Mouse (Mus musculus): ENCODE measurements at regions not wholly inside any gene's neighbourhood (a gene's known extent, or its start where the extent isn't known, plus 50 kb on each side); places are given as distances from the start of the nearest gene placed in this dataset.

DNA sequence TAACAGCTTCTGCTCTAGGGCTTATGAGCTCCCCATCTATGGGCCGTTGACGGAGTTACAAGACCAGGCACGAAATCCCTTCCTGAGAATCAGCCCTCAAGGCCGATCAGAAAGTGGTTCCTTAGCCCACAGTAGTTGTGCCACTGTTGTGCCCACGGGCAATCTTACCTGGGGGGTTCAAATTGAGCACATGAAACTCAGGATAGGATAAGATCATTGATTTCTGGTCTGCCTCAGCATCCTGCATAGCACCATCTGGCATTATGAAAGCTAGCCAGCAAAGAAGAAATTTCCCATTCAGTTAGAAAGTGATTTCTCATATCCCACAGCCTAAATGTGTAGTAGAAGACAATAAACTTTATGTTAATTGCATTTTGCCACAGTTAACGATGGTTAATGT lies 379.6 kb upstream of the Npvf start:
- no peaks in the 10 kb centered on the region for H3K27me3 ChIP-seq (replicated peaks)
- ATAC-seq, result no peak
- no peaks in the 10 kb centered on the region for H3K4me1 ChIP-seq
- no peak overlapping the region for H3K9ac ChIP-seq
- H3K9me3 ChIP-seq (replicated peaks), result no peaks in the 10 kb centered on the region
- H3K4me3 ChIP-seq, result no peak overlapping the region
- no peak overlapping the region for H3K27ac ChIP-seq
- 64% methylated on average over 6 of the region's 6 CpGs for WGBS (ENCODE audit: insufficient replicate concordance)
- H3K36me3 ChIP-seq, result no peaks in the 10 kb centered on the region
- H3K4me2 ChIP-seq, result no peak overlapping the region

GRCm38 (mm10) chr6:51036074-51036473 lies 381.8 kb upstream of the Npvf start:
- Histone ChIP-seq H3K9me3 (replicated peaks) (no peaks in the 10 kb centered on the region), H3K4me1 (no peaks in the 10 kb centered on the region), H3K9ac (no peak overlapping the region), H3K36me3 (no peaks in the 10 kb centered on the region), H3K27ac (no peak overlapping the region), H3K4me3 (no peak overlapping the region), H3K27me3 (replicated peaks) (no peaks in the 10 kb centered on the region), H3K4me2 (no peak overlapping the region)
- ATAC-seq, result no peak
- WGBS (ENCODE audit: insufficient replicate concordance), result 53% methylated on average over 4 of the region's 4 CpGs

GRCm38 (mm10) chr6:51036553-51036952 lies 382.3 kb upstream of the Npvf start:
- no peaks in the 10 kb centered on the region for H3K4me1 ChIP-seq
- no peaks in the 10 kb centered on the region for H3K9me3 ChIP-seq (replicated peaks)
- no peaks in the 10 kb centered on the region for H3K27me3 ChIP-seq (replicated peaks)
- 26% methylated on average over 1 of the region's 1 CpGs for WGBS (ENCODE audit: insufficient replicate concordance)
- H3K36me3 ChIP-seq, result no peaks in the 10 kb centered on the region
- no peak for ATAC-seq
- no peak overlapping the region for H3K4me2 ChIP-seq
- no peak overlapping the region for H3K27ac ChIP-seq
- H3K9ac ChIP-seq, result no peak overlapping the region
- no peak overlapping the region for H3K4me3 ChIP-seq

- no peak for ATAC-seq
- no peak overlapping the region for H3K27ac ChIP-seq
These were observed 382.7 kb upstream of the Npvf start for GRCm38 (mm10) chr6:51036956-51037355.

DNA sequence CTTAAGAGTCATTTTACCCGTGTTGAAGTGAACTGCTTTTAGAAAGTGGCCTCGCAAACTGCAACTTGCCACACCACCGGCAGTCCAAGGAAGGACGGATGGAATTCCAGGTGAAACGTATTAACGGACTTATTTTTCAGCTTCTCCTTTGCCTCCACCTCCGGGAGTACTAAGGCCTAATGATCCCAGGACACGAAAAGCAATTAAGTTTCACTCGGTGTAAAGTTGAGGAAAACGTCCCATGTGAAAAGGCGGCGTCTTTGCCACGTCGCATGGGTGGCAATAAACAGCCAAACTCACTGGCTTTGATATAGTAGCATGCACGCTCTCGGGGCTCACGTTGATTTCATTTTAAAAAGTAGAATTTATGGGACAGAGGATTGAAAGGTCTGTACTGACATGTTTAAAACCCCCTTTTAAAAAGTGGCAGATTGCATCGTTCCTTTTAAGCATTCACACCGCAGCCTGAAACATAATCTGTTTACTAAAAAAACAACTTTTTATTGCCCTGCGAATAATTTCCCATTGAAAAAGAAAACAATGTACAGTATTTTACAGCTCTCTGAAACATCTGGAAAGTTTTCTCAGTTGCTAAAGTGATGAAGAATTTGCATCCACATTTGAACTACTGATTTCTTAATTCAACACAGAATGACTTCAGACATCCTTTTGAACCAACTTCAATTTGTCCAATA lies 385.4 kb upstream of the Npvf start:
- Histone ChIP-seq H3K36me3 (no peaks in the 10 kb centered on the region), H3K27me3 (replicated peaks) (no peaks in the 10 kb centered on the region), H3K9me3 (replicated peaks) (no peaks in the 10 kb centered on the region), H3K4me3 (no peak overlapping the region), H3K27ac (no peak overlapping the region), H3K9ac (no peak overlapping the region), H3K4me1 (no peaks in the 10 kb centered on the region), H3K4me2 (no peak overlapping the region)
- WGBS (ENCODE audit: insufficient replicate concordance), result 80% methylated on average over 20 of the region's 20 CpGs
- no peak for ATAC-seq

More at GRCm38 (mm10) chr6:51036956-51037355, 382.7 kb upstream of the Npvf start:
- 60% methylated on average over 4 of the region's 4 CpGs for WGBS (ENCODE audit: insufficient replicate concordance)
- no peak overlapping the region for H3K4me3 ChIP-seq
- H3K9ac ChIP-seq, result no peak overlapping the region
- no peaks in the 10 kb centered on the region for H3K27me3 ChIP-seq (replicated peaks)
- no peaks in the 10 kb centered on the region for H3K4me1 ChIP-seq
- H3K4me2 ChIP-seq, result no peak overlapping the region
- no peaks in the 10 kb centered on the region for H3K36me3 ChIP-seq
- H3K9me3 ChIP-seq (replicated peaks), result no peaks in the 10 kb centered on the region

DNA sequence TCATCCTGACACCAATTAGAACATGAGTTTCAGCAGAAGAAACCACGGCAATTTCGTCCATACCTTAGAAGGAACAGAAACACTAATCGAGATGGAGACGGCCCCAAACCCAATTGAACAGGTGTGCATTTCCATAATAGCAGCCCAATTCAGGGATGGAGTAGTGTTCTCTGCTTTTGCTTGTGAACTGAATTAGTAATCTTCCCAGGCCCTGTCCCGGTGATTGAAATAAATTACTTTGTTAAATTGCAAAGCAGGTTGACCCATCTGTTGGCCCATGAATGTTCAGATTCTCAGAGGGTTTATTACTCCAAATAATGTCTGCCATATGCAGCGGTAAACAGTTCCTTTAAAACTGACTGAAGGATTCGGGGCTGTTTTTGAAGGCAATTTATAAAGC lies 388.5 kb upstream of the Nfe2l3 start:
- Histone ChIP-seq H3K27me3 (replicated peaks) (no peaks in the 10 kb centered on the region), H3K4me2 (no peak overlapping the region), H3K9me3 (replicated peaks) (no peaks in the 10 kb centered on the region), H3K36me3 (no peaks in the 10 kb centered on the region), H3K9ac (no peak overlapping the region), H3K4me3 (no peak overlapping the region), H3K27ac (no peak overlapping the region), H3K4me1 (no peaks in the 10 kb centered on the region)
- WGBS (ENCODE audit: insufficient replicate concordance), result 73% methylated on average over 7 of the region's 7 CpGs
- ATAC-seq, result no peak

GRCm38 (mm10) chr6:51044873-51045272 lies 387.6 kb upstream of the Nfe2l3 start:
- no peak for ATAC-seq
- H3K9me3 ChIP-seq (replicated peaks), result no peaks in the 10 kb centered on the region
- H3K4me1 ChIP-seq, result no peaks in the 10 kb centered on the region
- no peak overlapping the region for H3K4me3 ChIP-seq
- H3K27ac ChIP-seq, result no peak overlapping the region
- no peak overlapping the region for H3K9ac ChIP-seq
- no peaks in the 10 kb centered on the region for H3K27me3 ChIP-seq (replicated peaks)
- no peaks in the 10 kb centered on the region for H3K36me3 ChIP-seq
- no peak overlapping the region for H3K4me2 ChIP-seq
- 80% methylated on average over 14 of the region's 14 CpGs for WGBS (ENCODE audit: insufficient replicate concordance)

DNA sequence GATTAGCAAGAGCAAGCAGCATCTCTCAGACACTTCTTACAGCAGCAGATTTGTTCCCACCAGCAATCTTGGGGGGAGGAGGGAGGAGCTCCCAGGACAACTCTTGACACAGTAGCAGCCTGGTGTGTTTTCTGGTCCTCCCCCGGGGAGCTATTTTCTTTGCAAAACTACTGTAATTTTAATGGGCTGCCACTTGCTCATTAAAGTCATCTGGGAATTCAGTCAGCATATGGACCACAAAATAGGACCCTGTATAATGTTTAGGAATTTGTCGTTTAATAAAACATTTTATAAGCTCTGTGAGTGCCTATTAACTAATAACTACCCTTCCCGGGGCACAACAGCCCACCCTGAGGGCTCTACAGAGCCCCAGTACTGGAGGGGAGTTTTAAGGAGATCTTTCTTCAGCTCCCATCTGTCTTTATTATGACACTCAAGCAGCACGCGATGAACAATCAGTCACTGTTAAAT lies 380.0 kb upstream of the Nfe2l3 start:
- Histone ChIP-seq H3K36me3 (no peaks in the 10 kb centered on the region), H3K27ac (no peak overlapping the region), H3K4me1 (no peaks in the 10 kb centered on the region), H3K9me3 (replicated peaks) (no peaks in the 10 kb centered on the region), H3K4me3 (no peak overlapping the region), H3K27me3 (replicated peaks) (no peaks in the 10 kb centered on the region), H3K4me2 (no peak overlapping the region), H3K9ac (no peak overlapping the region)
- 61% methylated on average over 5 of the region's 5 CpGs for WGBS (ENCODE audit: insufficient replicate concordance)
- ATAC-seq, result no peak

DNA sequence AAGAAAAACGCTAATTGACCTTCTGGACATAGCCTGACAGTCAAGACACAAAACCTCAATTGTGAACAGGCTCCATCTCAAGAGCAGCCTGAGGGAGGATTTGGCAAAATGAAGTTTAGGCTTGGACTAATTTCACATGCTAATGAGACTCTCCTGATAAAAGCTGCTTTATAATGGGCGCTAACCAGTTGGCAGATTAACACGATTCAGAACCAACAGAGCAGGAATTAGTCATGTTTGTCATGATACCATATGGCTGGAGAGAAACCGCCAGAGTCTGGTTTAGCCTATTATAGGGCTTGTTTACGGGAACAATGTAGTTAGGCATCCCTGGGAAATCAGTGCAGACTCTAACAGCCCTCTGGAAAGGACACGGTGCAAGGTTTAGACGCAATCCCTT lies 375.2 kb upstream of the Nfe2l3 start:
- no peak overlapping the region for H3K27ac ChIP-seq
- H3K4me2 ChIP-seq, result no peak overlapping the region
- 54% methylated on average over 7 of the region's 7 CpGs for WGBS (ENCODE audit: insufficient replicate concordance)
- no peak for ATAC-seq
- no peaks in the 10 kb centered on the region for H3K4me1 ChIP-seq
- H3K27me3 ChIP-seq (replicated peaks), result no peaks in the 10 kb centered on the region
- no peak overlapping the region for H3K9ac ChIP-seq
- no peaks in the 10 kb centered on the region for H3K9me3 ChIP-seq (replicated peaks)
- no peaks in the 10 kb centered on the region for H3K36me3 ChIP-seq
- no peak overlapping the region for H3K4me3 ChIP-seq

GRCm38 (mm10) chr6:51059923-51060847 lies 372.3 kb upstream of the Nfe2l3 start:
- Histone ChIP-seq H3K27ac (no peak overlapping the region), H3K27me3 (replicated peaks) (no peaks in the 10 kb centered on the region), H3K4me2 (no peak overlapping the region), H3K36me3 (no peaks in the 10 kb centered on the region), H3K4me3 (no peak overlapping the region), H3K9me3 (replicated peaks) (no peaks in the 10 kb centered on the region), H3K4me1 (no peaks in the 10 kb centered on the region), H3K9ac (no peak overlapping the region)
- no peak for ATAC-seq
- WGBS (ENCODE audit: insufficient replicate concordance), result 64% methylated on average over 7 of the region's 7 CpGs

DNA sequence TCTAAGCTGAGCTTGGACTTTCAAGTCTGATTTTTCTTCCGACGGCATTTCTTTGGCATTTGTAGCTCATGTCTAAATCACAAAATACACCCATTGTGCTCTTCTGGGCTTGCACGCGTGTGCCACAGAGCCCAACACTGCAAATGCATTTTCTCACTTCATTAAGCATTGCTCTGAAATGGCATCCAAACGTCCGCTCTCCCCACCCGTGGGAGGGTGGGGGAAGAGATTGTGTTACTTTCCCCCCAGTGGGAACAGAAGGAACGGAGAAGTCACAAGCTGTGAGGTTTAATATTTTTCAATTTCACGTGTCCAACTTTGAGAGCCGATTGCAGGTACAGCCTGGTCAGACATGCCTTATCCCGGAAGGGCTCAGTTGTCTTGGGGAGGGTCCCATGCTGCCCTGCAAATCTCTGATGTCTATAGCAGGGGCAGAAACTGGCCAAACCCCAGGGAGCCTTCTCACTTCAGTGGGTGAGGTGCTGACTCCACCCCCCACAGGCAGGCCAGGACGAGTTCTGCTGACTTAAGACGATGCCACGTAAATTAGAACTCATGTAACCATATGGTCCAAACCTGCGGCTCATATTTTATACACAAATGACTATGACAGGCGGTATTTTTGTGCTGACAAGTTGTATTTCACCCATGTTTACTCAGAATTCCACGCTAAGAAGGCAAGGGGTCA lies 371.5 kb upstream of the Nfe2l3 start:
- no peak for ATAC-seq
- Histone ChIP-seq H3K4me2 (no peak overlapping the region), H3K9me3 (replicated peaks) (no peaks in the 10 kb centered on the region)

GRCm38 (mm10) chr6:51065156-51065555 lies 367.3 kb upstream of the Nfe2l3 start:
- WGBS (ENCODE audit: insufficient replicate concordance), result 70% methylated on average over 6 of the region's 6 CpGs
- ATAC-seq, result no peak
- Histone ChIP-seq H3K36me3 (no peaks in the 10 kb centered on the region), H3K9ac (no peak overlapping the region), H3K9me3 (replicated peaks) (no peaks in the 10 kb centered on the region), H3K4me2 (no peak overlapping the region), H3K4me3 (no peak overlapping the region), H3K4me1 (no peaks in the 10 kb centered on the region), H3K27ac (no peak overlapping the region), H3K27me3 (replicated peaks) (no peaks in the 10 kb centered on the region)

More for the DNA sequence above, 371.5 kb upstream of the Nfe2l3 start:
- H3K36me3 ChIP-seq, result no peaks in the 10 kb centered on the region
- H3K4me3 ChIP-seq, result no peak overlapping the region
- no peak overlapping the region for H3K9ac ChIP-seq
- no peak overlapping the region for H3K27ac ChIP-seq
- H3K27me3 ChIP-seq (replicated peaks), result no peaks in the 10 kb centered on the region
- no peaks in the 10 kb centered on the region for H3K4me1 ChIP-seq
- 65% methylated on average over 17 of the region's 17 CpGs for WGBS (ENCODE audit: insufficient replicate concordance)
